Mouse (Mus musculus) urinary bladder, postnatal 14 days (tissue): ENCODE data around the gene Gpsm3.
A peak's percentile ranks its signal among the peaks of the same experiment; 100 is the strongest.
"Not testable (repeated sequence)": the region's sequence is repeated elsewhere in the genome, so short reads cannot be mapped to it uniquely, and the experiment has no call there.

Source experiments
- DNase-seq: peaks from one replicate; pipeline ENCODE4 v3.0.0; 2021; ENCODE audit warnings: low spot score

Gpsm3 gene

DNA sequence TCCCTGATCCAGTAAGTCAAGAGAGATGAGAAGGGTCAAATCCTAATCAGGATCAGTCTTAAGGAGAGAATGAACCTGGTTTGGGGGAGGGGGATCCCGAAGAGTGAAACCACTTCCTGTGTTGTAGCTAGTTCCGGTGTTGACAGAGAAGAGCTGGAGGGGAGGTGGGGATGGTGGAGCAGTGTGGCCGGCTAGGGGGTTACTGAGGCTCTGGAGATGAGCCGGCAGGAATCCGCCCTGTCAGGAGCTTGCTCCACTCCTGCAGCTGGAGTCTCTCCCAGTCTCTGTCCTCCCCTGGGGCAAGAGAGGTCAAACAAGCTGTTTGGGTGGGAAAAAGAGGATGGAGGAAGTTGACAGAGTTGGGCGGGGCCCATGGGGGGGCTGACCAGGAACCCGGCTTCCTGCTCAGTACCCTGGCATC lies at the start of gene Gpsm3:
Gene Gpsm3, plus strand, starts transcription at position 126 of the 421 bp plus-strand sequence.
- DNase-seq, result peak; percentile 65

DNA sequence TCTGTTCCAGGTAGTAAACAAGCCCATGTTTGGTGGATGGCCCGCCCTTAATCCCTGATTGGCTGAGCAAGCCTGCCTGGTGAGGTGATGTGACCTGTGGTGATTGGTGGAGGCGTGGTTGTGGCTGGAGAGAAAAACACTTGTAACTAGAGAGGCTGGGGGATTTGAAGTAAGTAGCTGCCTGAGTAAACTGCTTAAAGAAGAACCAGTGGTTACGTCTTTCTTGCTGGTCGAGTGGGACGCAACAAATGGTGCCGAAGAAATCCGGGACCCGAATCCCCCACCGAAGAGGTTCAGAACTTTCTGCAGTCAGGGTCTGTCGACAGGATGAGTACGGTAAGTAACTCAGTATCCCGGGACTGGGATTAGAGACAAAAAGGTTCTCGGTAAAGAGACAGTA lies 46.0 kb upstream of the Gpsm3 start:
- not testable (repeated sequence) for DNase-seq

DNA sequence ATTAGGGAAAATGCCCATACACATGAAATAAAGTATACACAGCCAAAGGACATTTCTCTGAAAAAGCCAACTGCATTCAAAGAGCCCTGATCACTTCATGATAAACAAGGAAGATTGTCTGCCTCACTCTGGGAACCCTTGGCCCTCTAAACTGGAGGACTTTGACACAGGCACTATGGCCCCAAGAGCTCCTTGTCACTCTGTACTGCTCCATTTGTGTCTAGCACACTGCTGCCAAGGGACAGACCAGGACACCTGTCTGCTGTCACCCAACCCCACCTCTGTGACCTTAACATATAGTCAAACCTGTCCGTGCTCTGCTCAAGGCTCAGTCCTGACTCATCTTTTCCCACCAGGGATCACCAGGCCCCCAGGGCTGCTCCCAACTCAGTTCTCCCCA lies 42.8 kb upstream of the Gpsm3 start:
- DNase-seq, result no peak

DNA sequence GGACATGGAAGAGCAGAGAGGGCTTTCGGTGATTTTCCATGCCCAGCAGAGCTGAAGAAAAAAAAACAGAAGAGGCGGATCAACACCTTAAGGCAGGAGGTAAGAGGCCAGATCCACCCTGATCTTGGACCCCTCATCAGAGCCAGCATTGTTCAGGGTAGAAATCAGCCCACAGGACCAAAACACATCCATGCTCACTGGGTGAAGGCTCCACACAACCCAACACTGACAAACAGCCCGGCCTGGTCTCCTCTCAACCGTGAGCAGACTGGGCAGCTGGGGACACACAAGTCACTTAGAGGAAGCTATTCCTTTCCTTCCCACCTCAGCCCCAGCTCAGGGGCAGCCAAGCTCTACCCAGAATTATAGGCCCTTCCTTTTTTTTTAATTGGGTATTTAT lies 42.0 kb upstream of the Gpsm3 start:
- DNase-seq, result no peak

DNA sequence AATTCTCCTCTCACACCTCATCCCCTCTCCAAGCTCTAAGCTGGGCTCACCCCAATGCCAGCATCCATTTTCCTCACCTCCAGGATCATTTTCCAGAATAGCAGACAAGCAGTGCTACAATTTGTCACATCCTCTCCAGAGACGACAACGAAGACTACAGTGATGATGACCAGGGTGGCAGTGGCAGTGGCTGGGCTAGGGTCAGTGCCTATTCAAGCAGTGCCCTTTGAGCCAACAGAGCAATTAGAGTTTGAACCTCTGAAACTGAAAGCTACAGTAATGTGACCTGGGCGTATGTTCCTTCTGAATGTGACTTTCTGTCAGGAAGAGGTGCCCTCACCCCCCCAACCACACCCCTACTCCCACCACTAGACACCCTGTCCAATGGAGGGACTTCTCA lies 40.5 kb upstream of the Gpsm3 start:
- no peak for DNase-seq

DNA sequence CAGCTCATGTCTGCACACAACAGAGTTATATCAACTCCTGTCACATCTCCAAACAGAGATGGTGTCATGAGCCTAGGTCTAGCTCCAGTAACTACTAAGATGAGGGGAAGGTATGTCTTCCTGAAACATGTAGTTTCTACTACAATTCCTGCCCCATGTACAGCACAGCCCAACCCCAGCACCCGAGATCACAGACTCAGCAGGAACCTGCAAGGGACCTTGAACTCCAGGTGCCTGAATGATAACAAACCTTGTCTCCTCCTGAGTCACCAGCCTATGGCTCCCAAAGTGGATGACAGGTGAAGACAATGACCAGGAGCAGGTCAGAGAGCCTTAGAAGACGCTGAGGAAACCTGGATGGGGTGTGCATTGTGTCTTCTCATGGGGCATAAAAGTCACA lies 39.8 kb upstream of the Gpsm3 start:
- no peak for DNase-seq

DNA sequence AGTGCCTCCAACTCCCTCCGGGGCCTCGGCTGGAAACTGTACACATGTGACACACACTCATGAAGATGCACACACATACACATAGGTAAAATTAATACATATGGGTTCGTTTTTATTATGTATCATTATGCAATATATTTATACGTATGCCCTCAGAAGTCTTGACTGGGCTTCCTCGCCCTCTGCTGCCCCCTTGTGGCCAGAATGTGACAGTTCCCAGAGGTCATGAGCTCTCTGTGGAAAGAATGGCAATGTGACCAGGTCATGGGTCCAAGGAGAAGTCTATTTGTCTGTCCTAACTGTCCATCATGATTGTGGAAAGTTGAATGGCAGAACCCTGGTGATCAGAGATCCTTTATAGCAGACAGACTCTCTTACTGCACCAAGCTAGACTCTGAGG lies 34.1 kb upstream of the Gpsm3 start:
- peak; percentile 84 for DNase-seq

DNA sequence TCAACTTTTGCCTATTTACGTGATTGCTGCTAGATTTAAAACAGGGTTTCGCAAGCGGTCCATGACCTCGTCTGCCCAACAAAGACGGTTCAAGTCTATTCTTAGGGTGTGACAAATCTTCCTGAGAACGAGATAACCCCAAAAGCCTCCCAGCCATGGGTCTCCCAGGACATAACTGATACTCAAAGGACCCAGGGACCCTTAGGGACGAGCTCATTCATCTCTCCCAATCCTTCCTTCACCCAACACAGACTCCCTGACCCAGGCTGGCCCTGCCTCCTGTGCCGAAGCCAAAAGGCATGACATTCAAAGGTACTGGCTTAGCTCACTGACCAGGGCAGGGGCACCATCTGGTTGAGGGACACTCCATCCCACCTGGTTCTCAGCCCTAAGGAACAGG lies 33.2 kb upstream of the Gpsm3 start:
- DNase-seq, result no peak

DNA sequence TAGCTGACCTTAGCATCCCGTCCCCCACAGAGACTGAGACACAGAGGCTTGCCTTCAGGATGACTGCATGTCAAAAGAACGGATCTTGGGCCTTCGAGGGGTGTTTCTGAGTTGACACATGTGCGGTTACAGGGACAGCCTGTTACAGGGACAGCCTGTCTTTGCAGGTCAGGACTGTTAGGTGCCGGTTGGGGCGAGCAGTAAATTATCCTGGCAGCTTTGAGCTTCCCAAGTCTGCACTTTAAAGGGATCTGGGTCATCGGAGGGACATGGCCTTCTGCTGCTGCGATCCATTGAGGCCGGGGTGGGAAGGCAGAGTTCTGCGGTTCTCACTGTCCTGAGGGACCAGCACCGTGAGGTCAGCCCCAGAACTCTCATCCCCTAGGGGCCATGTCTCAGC lies 32.2 kb upstream of the Gpsm3 start:
- no peak for DNase-seq

DNA sequence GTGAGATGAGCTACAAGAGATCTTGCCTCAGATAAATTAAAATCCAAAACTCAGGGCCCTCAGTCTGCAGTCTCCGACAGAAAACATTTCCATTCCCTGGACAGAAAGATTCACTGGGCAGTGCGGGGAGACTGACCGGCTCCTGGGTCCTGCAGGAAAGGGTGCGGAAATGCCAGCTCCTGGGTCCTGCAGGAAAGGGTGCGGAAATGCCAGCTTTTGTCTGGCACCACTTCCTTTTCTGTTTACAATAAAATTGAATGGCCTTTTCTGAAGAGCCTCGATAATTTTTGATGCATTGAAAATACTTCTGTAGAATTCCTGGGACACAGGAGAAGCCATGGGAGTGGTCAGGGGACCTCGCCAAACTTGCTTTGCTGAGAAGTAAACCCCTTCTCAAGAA lies 30.5 kb upstream of the Gpsm3 start:
- no peak for DNase-seq

DNA sequence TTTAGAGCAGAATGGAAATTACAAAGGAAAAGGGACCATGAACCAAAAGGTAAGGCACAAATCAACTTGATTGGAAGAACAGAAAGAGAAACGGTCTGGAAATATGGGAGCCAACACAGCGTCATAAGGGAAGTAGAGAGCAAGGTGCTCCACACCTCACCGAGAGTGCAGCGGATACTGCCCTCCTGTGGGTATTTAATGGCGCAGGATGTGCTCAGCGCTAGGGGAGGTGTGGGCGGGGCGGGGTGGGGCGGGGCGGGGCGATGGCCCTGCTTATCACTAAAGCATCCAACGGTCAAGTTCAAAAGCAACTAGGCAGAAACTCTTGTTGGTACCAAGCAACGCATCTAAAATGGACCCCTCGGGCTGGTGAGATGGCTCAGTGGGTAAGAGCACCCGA lies 29.7 kb upstream of the Gpsm3 start:
- no peak for DNase-seq

DNA sequence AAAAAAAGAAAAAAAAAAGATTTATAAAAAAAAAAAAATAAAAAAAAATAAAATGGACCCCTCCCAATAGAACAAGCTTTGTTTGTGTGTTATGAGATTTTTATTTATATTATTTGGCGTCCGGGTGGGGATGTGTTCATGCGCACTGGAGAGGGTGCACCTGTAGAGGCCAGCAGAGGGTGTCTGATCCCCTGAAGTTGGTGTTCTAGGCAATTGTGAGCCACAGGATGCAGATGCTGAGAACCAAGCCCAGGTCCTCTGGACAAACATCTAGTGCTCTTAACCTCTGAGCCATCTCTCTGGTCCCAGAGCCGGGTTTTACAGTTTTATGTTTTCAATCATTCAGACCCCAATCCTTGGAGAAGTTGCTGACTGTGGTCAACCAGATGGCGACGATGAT lies 29.2 kb upstream of the Gpsm3 start:
- no peak for DNase-seq

DNA sequence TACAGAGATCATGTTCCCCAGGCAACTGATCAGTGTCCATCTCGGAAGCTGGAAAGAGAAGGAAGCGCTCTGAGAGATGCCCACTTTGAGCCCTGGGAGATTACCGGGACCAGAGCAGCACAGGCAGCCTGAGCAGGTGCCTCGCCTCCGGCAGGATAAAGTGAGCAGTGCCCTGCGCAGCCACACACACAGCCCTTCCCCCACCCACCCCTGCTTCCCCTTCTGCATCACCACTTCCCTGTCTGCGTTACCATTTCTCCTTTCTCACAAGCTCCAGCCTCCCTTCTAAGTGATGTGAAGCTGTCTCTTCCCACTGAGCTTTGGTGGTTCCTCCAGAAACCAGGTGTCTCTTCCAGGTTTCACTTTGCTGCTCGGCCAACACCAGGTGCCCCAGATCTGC lies 28.4 kb upstream of the Gpsm3 start:
- no peak for DNase-seq

DNA sequence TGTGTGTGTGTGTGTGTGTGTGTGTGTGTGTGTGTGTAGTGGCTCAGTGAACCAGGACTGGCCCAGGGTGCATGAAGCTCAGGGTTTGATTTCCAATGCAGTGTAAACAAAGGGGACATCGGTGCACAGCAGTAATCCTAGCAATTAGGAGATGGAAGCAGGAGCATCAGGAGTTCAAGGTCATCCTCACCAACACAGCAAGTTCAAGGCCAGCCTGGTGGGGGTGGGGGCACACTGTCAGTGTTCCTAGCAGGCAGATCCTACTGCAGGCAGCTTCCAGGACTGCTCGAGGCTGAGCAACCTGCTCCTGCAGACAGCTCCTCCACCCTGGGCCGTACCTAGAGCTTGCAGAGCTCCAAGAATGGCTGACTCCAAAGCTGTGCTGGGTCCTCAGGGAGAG lies 27.0 kb upstream of the Gpsm3 start:
- no peak for DNase-seq

DNA sequence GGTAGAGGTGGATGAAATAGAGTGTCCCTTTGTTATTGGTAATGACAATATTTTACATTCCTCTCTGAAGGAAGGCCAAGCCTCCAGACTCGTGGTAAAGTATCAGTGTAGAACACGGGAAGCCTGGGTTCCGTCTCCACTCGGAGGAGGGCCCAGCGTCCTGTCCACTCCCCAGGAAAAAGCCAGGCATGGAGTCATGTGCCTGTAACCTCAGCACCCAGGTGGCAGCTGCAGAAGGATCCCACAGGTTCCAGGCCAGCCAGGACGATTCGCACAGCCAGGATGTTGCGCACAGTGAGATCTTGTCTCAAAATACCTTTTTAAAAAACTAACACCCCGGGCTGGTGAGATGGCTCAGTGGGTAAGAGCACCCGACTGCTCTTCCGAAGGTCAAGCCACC lies 26.3 kb upstream of the Gpsm3 start:
- no peak for DNase-seq

DNA sequence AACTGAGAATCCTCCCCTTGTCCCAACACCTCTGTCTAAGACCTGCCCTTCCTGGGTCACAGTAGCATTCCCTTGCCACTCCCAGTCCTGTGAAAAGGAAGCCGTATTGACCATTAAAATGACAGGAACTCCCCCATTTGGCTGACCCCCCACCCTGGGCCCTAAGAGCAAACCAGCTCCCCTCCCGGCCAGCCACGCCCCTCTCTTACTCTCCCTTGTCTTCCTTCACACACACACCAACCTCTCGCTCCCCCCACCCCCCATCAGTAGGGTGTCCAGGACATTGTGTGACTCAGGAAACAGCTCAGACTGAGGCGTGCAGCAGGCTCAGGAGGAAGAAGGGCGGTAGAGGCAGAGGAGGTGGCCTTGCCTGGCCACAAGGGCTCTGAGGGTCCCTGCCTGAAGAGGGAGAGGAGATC lies 25.6 kb upstream of the Gpsm3 start, which contains the start of gene Notch4:
Gene Notch4, plus strand, starts transcription at position 266 of the 419 bp plus-strand sequence.
- no peak for DNase-seq

DNA sequence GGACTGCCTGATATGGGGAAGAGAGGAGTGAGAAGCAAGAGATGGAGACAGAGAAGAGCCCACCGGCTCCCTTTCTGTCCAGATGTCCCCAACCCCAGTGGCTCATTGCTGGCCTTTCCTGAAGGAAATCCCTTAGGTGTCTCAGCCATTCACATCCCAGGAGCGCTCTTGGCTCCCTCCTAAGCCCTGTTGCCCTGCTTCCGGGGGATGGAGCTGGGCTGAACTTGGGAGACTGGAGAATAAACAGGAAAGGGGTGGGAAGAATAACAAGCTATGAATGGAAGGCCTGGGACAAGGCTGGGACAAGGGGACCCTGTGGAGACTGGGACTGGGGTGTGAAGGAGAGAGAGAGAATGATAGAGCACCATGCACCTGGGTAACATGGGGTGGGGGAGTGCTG lies 24.8 kb upstream of the Gpsm3 start:
- DNase-seq, result no peak

DNA sequence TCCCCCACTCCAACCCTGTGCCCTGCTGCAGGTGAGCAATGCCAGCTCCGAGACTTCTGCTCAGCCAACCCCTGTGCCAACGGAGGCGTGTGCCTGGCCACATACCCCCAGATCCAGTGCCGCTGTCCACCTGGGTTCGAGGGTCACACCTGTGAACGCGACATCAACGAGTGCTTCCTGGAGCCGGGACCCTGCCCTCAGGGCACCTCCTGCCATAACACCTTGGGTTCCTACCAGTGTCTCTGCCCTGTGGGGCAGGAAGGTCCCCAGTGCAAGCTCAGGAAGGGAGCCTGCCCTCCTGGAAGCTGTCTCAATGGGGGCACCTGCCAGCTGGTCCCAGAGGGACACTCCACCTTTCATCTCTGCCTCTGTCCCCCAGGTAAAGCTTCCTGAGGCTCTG lies 22.3 kb upstream of the Gpsm3 start:
- DNase-seq, result no peak

DNA sequence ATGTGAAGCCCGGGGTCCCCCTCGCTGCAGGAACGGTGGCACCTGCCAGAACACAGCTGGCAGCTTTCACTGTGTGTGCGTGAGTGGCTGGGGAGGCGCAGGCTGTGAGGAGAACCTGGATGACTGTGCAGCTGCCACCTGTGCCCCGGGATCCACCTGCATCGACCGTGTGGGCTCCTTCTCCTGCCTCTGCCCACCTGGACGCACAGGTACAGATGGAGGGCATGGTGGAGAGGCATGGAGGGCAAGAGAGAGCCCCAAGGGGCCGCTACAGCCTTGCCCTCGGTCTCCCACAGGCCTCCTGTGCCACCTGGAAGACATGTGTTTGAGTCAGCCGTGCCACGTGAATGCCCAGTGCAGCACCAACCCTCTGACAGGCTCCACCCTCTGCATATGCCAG lies 21.2 kb upstream of the Gpsm3 start:
- DNase-seq, result no peak

DNA sequence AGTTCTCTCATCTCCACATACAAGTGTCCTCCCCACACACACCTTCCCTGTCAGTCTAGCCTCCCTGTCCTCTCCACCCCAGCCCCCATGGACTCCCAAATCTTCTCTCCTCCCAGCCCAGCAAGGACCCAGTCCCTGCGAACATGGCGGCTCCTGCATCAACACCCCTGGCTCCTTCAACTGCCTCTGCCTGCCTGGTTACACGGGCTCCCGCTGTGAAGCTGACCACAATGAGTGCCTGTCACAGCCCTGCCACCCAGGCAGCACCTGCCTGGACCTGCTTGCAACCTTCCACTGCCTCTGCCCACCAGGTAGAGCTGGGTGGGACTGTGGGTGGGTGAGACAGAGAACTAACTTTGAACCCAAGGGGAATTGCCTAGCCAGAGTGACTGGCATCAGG lies 19.7 kb upstream of the Gpsm3 start:
- DNase-seq, result no peak

DNA sequence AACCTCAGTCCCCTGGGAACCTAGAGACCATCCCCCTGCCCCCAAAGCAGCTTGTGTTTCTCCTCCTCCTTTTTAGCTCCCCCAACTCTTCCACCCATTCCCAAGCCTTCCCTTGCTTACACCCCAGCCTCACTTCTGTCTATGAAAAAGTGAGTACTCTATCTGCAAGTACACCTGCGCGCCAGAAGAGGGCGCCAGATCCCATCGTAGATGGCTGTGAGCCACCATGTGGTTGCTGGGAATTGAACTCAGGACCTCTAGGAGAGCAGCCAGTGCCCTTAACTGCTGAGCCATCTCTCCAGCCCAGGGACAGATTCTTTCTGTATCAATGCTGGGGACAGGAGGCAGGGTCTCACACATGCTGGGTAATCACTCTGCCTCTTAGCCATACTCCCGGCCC lies 17.7 kb upstream of the Gpsm3 start:
- no peak for DNase-seq

DNA sequence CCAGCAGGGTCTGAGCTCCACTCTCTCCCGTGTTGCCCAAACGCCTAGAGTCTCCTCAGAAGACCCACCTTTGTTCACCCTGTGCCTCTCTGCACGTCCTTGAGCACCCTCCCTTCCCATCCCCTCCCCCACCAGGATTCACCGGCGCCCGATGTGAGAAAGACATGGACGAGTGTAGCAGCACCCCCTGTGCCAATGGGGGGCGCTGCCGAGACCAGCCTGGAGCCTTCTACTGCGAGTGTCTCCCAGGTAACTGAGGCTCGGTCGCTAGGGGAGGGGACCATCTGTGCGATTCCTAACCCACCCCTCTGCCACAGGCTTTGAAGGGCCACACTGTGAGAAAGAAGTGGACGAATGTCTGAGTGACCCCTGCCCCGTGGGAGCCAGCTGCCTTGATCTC lies 17.2 kb upstream of the Gpsm3 start:
- DNase-seq, result no peak

DNA sequence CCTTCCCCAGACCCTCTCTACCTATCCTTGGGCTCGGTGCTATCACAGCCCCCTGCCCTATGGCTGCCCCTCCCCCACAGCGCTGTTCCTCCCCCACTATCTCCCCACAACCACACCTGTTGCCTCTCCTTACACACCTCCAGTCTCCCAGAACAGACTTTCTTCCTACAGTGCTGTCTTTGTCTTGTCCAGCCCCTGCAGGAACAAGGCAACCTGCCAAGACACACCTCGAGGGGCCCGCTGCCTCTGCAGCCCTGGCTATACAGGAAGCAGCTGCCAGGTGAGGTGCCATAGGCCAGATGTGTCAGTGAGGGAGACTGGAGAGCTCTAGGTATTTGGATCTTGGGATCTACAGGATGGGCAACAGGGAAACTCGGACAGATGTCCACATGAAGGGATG lies 13.0 kb upstream of the Gpsm3 start:
- no peak for DNase-seq

DNA sequence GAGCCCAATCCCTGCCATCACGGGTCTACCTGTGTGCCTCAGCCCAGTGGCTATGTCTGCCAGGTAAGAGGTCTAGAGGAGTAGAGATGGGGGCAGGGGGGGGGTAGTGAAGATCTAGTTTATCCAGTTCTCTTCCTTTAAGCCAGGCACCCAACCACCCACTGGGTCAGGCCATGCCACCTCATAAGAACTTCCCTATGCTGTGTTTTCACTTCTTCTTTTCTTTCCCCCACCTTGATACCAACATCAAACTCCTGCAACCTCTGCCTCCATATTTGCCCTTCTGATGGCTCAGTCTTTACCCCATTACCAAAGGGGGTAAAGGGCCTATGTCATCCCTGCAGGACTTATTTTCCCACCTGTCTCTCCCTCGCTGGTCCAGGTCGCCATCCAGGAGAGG lies 11.5 kb upstream of the Gpsm3 start:
- DNase-seq, result no peak

DNA sequence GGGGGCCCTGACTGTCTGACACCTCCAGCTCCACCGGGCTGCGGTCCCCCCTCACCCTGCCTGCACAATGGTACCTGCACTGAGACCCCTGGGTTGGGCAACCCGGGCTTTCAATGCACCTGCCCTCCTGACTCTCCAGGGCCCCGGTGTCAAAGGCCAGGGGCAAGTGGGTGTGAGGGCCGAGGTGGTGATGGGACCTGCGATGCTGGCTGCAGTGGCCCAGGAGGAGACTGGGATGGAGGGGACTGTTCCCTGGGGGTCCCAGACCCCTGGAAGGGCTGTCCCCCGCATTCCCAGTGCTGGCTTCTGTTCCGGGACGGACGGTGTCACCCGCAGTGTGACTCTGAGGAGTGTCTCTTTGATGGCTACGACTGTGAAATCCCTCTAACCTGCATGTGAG lies 7.1 kb upstream of the Gpsm3 start:
- no peak for DNase-seq
